Mouse (Mus musculus) erythroblast, embryonic 14.5 days (primary cell): Measurements from ENCODE around the gene Dscam. TPM values are rescaled to one million over a fixed set of nuclear protein-coding genes. Genes with fewer than 3 reads are reported as not detected.

Experiments used
- H3K27me3 ChIP-seq: 2 replicates; pipeline ENCODE4 v1.6.1; 2012; ENCODE audit warnings: inconsistent platforms; ENCODE audit not compliant: control insufficient read depth
- H3K36me3 ChIP-seq: 2 replicates; pipeline ENCODE4 v1.6.1; 2012; ENCODE audit warnings: mild to moderate bottlenecking, inconsistent platforms; ENCODE audit not compliant: control insufficient read depth
- H3K4me1 ChIP-seq: 2 replicates; pipeline ENCODE4 v1.6.1; 2012; ENCODE audit warnings: inconsistent platforms; ENCODE audit not compliant: control insufficient read depth
- H3K4me3 ChIP-seq: replicated peaks from 2 replicates; pipeline ENCODE3; 2012; ENCODE audit warnings: moderate library complexity, mild to moderate bottlenecking, inconsistent platforms
- H3K9me3 ChIP-seq: 2 replicates; pipeline ENCODE4 v1.6.1; 2012; ENCODE audit warnings: low read length, inconsistent platforms, mixed read lengths; ENCODE audit not compliant: control insufficient read depth
- GATA1 ChIP-seq: IDR thresholded peaks from 2 replicates; pipeline ENCODE4 v1.6.1; 2012; ENCODE audit warnings: low read length, inconsistent platforms, mixed read lengths
- TAL1 ChIP-seq: IDR thresholded peaks from 3 replicates; pipeline ENCODE4 v1.6.1; 2012; ENCODE audit warnings: low read length, inconsistent platforms, mixed read lengths
- polyA plus RNA-seq: library from polyadenylated mRNA; stranded (reverse); fragments of >175 nt; gene quantifications from 2 replicates; pipeline ENCODE4 v1.2.3, GENCODE M21; 2012

The Dscam gene
- polyA plus RNA-seq, 1 experiment: not detected

DNA sequence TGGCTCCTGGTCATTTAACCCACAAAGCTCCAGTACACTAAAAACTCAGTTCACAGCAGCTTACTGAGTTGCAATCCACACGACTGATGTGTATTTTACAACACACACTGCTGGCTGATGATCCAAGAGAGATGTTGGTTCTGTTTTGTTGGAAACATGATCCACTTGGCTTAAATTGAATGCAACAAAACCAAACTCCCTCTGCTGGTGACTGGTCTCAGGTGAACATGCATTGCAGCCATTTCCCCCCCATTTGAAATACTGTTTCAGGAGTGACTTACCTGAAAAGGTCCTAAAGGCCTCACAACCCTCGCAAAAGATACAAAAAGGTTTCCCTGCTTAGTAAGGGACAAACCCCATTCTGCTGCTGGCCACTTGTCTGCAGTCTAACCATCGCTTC, 156.2 kb downstream of the Dscam start:
- TF ChIP-seq GATA1 (no peak), TAL1 (no peak)
- H3K27me3 ChIP-seq: peaks cover 5% of the 10 kb centered on the region; the same call in 1 of the 2 replicates
- H3K4me1 ChIP-seq: peaks cover 45% of the 10 kb centered on the region
- H3K9me3 ChIP-seq: no peaks in the 10 kb centered on the region
- H3K4me3 ChIP-seq: no peak overlapping the region
- no peaks in the 10 kb centered on the region for H3K36me3 ChIP-seq

DNA sequence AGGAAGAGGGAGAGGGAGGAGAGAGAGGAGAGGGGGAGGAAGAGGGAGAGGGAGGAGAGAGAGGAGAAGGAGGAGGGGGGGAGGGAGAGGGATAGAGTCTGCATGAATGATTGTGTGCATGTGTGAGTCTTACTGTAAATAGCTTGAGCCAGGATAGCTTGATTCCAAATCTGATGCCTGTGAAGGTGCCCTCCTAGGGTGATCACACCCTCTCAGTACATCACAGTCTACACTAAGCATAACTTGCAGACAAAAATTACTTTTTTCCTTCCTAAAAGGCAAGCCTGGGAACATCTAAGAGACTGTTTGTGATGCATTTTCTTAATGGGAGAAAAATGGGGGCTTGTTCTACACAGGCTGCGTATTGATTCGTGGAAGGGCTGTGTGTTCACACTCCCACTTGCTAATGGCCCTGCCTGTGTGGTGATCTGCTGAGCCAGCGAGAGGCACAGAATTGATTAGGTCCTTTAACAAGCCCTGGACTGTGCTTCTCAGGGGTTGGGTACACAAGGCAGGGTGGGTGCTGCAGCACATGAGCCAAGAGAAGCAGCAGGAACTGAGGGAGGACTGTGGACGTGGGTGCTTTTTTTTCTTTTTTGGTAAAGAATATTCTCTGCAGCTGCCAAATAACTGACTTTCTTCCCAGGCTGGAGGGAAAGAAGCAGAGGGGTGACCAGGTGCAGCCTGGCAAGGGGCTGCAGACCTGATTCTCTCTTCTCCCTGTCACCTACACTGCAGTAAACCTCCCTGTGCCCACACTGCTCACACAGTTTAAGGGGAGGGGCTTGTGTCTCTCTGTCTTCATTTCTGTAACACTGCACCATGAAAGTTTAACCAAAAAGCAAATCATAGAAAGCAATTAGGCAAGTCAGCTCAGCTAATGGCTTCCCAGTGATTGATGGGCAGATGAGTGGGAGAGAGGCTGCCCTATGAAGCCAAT, 161.2 kb downstream of the Dscam start:
- H3K9me3 ChIP-seq: no peaks in the 10 kb centered on the region
- TF ChIP-seq GATA1 (no peak), TAL1 (no peak)
- H3K4me1 ChIP-seq: peaks cover 70% of the 10 kb centered on the region
- no peaks in the 10 kb centered on the region for H3K36me3 ChIP-seq
- H3K27me3 ChIP-seq: peaks cover 3% of the 10 kb centered on the region; the same call in 1 of the 2 replicates
- no peak overlapping the region for H3K4me3 ChIP-seq

DNA sequence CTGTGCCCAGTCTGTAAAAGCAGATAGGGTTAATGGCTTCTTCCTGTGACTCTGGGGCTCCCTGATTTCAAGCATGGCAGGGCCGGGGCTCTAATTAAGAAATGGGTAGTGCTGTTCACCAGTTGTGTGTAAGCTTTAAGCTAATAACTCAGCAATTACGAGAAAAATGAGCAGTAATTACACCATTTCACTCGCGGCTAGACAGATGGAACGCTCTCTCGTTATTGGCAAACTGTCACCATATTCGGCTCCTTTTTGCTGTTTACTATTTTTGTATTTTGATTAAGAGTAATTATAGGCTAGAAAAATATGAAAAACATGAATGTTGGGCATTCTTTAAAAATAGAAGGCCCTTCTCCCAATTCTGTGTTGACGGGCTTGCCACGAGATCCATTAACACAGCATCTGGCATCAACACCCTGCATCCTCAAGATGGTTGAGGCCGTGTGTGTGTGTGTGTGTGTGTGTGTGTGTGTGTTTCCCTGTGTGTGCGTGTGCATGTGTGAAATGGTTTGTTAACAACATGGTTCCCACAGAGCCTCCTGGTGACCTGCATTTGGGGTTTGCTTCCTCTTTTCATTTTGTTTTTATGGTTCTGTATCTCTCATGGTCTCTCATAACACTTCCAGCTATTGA, 162.5 kb downstream of the Dscam start:
- TF ChIP-seq GATA1 (no peak), TAL1 (no peak)
- Histone ChIP-seq H3K27me3 (peaks cover 9% of the 10 kb centered on the region), H3K36me3 (no peaks in the 10 kb centered on the region), H3K9me3 (no peaks in the 10 kb centered on the region), H3K4me1 (peaks cover 70% of the 10 kb centered on the region), H3K4me3 (no peak overlapping the region)

DNA sequence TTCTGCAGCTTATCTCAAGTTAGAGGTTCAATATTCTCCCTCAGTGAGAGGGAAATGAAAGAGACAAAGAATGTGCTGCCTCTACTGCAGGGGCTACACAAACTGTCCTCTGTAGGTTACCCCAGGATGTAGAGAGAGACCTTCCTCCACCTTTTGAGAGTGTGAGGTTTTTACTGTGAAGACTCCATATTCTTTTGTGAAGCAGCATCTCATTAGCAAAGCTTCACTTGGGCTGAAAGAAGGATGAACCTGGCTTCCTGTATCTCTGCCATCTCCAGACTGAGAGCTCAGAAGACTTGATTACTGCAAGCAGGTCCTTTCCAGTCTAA, 163.7 kb downstream of the Dscam start:
- H3K36me3 ChIP-seq: no peaks in the 10 kb centered on the region
- peak overlapping the region; percentile 36 for H3K4me3 ChIP-seq
- no peaks in the 10 kb centered on the region for H3K9me3 ChIP-seq
- peaks cover 13% of the 10 kb centered on the region for H3K27me3 ChIP-seq
- TF ChIP-seq TAL1 (no peak), GATA1 (no peak)
- H3K4me1 ChIP-seq: peaks cover 68% of the 10 kb centered on the region

DNA sequence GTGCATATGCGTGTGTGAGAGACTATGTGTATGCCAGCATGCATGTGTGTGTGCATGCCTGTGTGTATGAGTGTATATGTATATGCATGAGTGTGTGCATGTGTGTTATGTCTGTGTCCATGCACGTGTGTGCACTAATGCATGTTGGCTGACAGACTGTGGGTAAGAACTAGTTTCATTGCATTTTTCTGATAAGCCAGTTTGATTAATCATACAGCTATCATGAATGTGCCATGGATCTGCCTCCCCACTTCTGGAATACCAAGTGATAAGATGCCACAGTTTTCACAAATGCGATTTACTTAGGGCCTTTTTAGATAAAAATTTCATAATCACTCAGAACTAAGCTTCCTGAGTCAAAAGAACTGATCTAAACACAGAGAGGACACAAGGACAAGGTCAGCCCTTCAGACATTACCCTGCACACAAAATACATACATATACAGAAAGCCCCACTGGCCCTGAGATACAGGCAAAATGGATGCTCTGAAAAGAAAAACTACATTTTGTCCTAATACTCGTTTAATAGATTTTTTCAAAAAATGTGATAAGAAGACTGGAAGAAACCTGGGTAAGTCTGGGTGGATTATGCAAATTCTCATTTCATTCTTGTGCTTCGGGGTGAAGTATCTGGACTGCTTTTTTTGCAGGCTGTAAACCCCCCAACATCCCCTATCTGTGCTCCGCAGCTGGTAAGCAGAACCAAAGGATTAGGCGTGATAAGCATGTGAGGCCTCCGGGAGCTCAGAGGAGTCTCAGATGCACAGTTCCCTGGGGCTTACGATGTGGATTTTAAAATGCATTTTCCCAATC, 164.3 kb downstream of the Dscam start:
- Histone ChIP-seq H3K4me3 (peak overlapping the region; percentile 36), H3K9me3 (no peaks in the 10 kb centered on the region), H3K36me3 (no peaks in the 10 kb centered on the region), H3K4me1 (peaks cover 68% of the 10 kb centered on the region), H3K27me3 (peaks cover 17% of the 10 kb centered on the region)
- TF ChIP-seq TAL1 (peak; percentile 95), GATA1 (peak; percentile 93)

DNA sequence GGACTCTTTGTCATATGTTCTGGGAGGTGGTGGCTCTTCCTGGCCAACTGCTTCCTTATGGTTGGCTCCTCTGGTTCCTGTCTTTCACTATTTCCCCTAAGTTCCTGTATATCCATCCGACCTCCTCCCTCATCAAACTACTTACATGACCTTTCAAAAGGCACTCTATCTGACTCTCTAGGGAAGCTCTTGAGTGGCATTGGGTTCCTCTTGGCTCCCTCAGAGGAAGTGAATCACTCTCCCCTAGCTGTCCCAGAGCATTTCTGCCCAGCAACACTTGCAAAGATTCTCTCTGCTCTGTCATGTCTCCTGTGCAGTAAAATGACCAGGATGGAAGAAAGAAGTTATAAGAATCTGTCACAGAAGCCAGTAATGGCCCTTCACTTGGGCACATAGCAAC, 166.6 kb downstream of the Dscam start:
- H3K9me3 ChIP-seq: no peaks in the 10 kb centered on the region
- H3K27me3 ChIP-seq: peaks cover 29% of the 10 kb centered on the region
- H3K36me3 ChIP-seq: no peaks in the 10 kb centered on the region
- TF ChIP-seq GATA1: no peak
- TF ChIP-seq TAL1: no peak
- H3K4me1 ChIP-seq: peaks cover 58% of the 10 kb centered on the region
- H3K4me3 ChIP-seq: no peak overlapping the region

DNA sequence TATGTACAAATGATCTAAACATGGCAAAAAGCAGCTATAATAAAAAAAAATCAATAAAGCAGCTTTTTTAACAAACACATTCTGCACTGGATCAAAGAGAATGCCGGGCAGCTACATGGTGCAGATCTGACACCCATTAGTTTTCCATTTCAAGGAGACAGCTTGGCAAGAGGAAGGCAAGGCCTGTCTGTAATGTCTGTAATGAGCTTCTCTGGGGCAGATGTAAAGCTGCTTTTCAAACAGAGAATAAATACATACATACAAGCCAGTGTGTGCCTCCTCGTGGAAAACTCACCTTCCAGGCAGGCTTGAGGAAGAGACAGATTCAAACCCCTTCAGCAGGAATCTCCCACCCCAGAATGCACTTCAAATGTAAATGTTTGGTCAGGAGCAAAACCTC, 167.7 kb downstream of the Dscam start:
- Histone ChIP-seq H3K36me3 (no peaks in the 10 kb centered on the region), H3K27me3 (peaks cover 34% of the 10 kb centered on the region), H3K9me3 (no peaks in the 10 kb centered on the region), H3K4me3 (no peak overlapping the region), H3K4me1 (peaks cover 47% of the 10 kb centered on the region)
- TF ChIP-seq GATA1 (no peak), TAL1 (no peak)

DNA sequence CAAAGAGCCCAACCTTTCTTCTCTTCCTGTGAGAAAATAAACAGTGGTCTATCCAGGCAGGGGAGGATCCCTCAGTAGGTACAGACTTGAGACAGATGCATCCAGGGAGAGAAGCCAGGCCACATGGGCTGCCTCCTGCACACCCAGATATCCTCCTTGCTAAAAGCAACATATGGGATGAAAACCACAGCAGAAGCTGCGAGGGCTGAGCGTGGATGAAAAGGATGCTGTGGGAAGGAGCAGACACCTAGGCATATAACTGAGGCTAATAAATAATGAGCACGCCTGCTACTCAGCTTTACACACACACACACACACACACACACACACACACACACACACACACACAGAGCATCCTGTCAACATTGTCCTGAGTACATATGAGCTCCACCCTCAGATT, 168.4 kb downstream of the Dscam start:
- Histone ChIP-seq H3K9me3 (no peaks in the 10 kb centered on the region), H3K4me3 (no peak overlapping the region), H3K27me3 (peaks cover 37% of the 10 kb centered on the region), H3K36me3 (no peaks in the 10 kb centered on the region), H3K4me1 (peaks cover 40% of the 10 kb centered on the region)
- no peak for TF ChIP-seq GATA1
- no peak for TF ChIP-seq TAL1

DNA sequence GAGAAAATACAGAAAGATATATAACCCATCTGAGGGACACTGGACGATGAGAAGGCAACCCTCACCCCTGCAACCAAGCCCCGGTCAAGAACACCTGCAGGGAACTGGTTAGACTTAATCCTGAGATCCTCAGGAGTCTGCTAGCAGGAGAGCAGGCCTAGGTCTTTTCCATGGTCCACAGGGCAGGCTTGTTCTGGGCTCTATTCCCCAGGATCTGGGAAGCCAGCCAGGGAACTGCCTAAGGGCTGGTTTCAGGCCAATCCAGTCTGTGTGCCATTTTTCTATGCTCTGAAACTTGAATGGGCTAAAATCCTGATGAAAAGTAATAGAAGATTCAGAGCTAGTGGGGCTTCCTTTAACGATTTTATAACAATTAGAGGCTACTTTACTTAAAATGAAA, 173.7 kb downstream of the Dscam start:
- Histone ChIP-seq H3K4me1 (no peaks in the 10 kb centered on the region; the same call in 1 of the 2 replicates), H3K27me3 (peaks cover 44% of the 10 kb centered on the region), H3K36me3 (no peaks in the 10 kb centered on the region)

More for the DNA sequence above, 173.7 kb downstream of the Dscam start:
- Histone ChIP-seq H3K4me3 (no peak overlapping the region), H3K9me3 (no peaks in the 10 kb centered on the region)
- TF ChIP-seq GATA1: no peak
- no peak for TF ChIP-seq TAL1
